Mouse (Mus musculus) left cerebral cortex, postnatal 36 days (tissue): ENCODE data around the gene Tcte3. TPM values are rescaled to one million over a fixed set of nuclear protein-coding genes. Genes with fewer than 3 reads are reported as not detected.
"Not testable (repeated sequence)": the region's sequence is repeated elsewhere in the genome, so short reads cannot be mapped to it uniquely, and the experiment has no call there.

Experiments
- DNase-seq, 2 experiments: peaks; one replicate each; pipeline ENCODE4 v3.0.0; 2021 to 2022; ENCODE audit warnings: low spot score in 2 of 2, mixed read lengths in 1 of 2
- intact Hi-C: fragments of 180-260 bp; cut with DNase I; formaldehyde crosslinking; loops from one replicate; pipeline ENCODE4 v1.15.1; 2025
- total RNA-seq, 2 experiments: library from RNA; stranded (reverse); gene quantifications; 2 replicates each; pipeline ENCODE4 v1.2.3; 2021

Tcte3 gene
- total RNA-seq, 2 experiments from 2014 or later = 0.54 to 1.9 TPM

DNA sequence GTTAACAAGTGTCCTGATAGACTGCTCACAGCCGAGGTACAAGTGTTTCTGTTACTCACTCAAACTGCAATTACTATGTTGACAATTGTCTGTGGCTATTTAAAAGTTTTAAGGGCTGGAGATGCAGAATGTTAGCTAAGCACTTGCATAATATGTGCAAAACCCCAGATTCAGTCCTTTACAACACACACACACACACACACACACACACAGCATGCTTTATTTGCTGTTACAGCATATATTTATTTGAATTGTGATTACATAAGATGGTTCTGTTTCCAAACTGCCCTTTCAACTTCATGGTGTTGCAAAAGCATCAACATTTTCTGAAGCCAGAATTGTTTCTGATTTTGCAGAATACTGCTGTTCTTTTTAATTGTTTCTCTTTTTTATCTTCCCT lies 9.1 kb upstream of the Tcte3 start:
- intact Hi-C loops, DNase-seq: not testable (repeated sequence)

DNA sequence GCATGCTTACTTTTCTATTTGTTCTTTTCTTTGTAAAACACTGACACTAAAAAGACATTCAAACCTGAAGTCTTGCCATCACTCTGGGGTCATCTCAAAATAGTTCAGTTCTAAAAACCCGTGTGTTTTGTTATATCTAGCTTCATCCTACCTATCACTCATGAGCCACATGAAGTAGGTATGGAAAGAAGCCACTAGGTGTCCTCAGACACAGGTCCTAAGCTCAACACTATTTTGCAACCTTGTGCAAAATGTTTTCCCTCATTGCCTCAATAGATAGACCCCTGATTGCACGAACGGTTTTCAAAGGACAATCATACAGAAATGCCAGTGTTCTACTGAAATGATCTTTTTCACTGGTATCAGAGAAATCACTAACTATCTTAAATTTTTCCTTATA lies 833 bp downstream of the Tcte3 start:
- intact Hi-C loops, DNase-seq: not testable (repeated sequence)

DNA sequence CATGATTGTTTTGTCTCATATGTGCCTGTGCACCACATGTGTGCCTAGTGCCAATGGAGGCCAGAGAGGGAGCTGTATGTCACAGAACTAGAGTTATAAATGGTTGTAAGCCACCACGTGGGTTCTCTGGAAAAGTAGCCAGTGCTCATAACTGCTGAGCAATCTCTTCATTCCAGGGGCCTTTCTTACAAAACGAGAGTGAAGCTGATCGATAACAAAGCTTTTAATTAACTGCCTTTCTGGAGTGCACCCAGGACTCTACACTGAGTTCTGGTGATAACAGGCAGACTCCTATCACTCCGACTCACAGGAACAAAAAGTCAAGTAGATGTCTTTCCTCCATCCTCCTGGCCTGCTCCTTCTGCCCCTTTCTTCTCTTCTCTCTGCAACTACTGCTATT lies 9.9 kb downstream of the Tcte3 start:
- intact Hi-C loops, DNase-seq: not testable (repeated sequence)

DNA sequence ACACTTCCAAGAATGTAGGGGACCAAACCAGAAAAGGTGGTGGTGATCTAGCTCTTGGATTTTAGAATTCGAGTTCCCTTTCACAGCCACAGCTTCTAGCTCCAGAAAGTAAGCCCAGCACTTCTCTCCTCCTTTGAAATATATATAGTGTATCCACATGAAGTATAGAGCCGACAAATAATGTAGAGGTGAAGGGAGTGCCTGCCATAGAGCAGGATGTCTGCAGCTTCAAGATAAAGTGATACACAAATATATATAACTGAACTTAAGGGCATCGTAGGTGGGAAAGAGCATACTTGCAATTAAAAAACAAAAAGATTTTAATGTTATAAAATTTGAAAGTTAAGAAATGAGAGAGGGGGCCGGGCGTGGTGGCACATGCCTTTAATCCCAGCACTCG lies 15.8 kb downstream of the Tcte3 start:
- intact Hi-C loops, DNase-seq: not testable (repeated sequence)

DNA sequence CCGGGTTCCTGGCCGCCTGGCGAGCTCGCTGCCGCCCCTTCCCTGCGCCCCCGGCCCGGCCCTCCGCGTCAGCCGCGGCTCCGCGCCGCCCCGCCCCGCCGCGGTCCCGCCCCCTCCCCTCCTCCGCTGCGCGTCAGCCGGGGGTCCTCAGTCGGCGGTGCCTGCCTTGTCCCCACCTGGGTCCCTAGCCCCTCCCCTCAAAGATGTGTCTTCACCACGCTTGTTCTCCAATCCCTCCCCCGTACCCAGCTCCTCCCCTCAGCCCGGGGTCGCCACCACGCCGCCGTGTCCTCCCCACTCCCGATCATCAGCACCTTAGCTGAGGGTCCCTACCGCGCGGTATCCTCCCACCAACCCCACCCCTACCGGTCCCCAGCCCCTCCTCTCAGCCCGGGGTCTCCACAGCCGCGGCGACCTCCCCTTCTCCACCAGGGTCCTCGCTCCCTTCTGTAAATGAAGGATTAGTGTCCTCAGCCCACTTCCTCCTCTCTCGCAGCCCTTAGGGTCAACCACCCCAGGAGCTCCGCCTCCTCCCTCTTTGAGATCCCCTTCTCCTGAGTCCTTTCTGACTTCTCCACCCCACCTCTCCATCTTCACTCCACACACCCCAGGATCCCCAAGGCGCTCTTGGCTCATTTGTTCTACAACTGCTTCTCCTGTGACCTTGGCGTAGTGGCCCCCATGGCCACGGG lies 16.6 kb downstream of the Tcte3 start:
- DNase-seq, intact Hi-C loops: not testable (repeated sequence)

DNA sequence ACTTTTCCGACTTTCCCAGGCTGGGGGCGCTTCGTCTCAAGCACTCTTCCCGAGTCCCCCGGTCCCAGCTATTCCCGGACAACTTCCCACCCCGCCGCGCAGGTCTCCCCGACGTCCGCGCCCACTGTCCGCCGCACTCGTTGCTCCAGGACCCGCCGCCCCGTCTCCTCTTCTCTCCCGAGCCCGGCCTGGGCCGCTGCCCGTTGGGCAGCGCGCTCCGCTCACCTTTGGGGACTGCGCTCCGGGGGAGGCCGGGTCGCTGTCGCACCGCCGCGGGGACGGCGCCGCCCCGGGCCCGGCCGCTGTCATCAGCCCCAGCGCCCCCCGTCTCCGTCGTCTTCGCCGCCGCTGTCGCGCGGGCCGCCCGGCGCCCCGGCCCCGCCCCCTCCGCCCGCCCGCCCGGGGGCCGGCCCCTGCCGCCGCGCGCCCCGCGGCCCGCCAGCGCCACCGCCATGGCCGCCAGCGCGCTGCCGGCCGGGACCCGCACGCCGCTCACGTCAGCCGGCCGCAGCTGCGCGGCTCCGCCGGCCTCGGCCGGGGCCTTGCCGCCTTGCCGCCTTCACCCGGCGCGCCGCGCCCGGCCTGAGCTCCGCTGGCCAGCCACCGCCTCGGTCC lies 17.3 kb downstream of the Tcte3 start:
- intact Hi-C loops, DNase-seq: not testable (repeated sequence)

DNA sequence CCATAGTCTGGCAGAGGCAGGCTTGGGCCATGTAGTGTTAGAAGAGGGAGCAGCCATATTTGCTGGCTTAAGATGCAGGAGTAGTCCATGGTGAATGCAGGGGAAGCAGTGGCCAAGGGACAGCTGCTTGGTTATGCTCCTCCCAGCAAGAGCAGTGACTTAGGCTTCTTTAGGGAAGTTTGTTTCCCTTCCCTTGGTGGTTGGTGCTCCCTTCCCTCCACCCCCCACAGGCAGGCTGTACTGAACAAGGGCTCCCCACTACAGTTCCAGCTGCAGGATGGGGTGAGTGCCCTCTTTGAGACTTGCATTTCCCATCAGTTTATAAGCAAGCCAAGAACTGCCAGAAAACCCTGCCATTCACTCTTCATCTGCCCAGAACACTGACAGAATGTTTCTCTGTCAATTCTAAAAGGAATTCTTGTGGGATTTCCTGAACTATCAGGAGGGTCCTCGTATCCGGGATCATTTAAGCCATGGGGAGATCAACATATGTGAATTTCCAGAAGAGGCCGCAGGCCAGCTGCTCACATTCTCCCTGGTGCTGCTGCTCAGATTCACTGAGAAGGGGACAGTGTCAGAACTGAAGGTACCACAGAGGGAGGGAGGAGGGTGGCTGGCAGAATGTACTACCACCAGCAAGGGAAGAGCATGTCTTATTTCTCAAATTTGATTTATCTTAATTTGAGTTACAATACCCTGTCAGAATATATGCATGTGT lies 19.6 kb downstream of the Tcte3 start:
- intact Hi-C loops = not testable (repeated sequence)
- peak; percentile 7 to 18 for DNase-seq

DNA sequence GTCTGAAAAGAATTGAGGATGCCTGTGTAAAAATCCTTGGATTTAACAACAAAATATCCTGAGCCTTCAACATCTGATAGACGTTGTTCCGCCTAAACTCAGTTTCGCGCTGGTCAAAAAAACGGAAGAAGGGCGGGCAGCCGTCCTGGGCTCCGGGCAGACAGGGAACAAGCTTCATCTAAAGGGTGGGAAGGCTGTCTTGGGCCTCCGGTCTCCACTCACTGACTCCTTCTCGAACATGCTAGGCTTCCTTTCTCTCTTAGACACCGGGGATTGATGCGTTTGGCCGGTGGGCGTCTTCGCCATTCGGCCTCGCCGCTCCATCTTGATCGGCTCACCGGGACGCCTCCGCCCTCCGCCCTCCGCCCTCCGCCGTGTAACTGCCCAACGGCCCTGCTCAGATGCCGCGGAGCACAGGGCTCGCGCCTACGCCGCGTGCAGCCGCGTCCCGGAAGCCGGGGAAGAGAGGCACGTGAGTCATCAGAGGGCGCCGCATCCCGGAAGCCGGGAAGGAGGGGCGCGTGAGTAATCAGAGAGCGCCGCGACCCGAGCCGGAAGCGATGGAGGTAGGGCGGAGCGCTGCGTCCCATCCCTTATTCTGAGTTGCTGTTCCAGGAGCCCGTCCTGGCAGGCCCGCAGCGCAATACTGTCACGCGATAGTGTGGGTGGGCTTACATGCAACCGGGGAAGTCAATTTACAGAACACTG lies 31.4 kb downstream of the Tcte3 start, which contains the start of gene Gm3435:
TSS of gene Gm3435 (plus strand) at position 471 of the 708 bp plus-strand sequence.
- DNase-seq = not testable (repeated sequence)

DNA sequence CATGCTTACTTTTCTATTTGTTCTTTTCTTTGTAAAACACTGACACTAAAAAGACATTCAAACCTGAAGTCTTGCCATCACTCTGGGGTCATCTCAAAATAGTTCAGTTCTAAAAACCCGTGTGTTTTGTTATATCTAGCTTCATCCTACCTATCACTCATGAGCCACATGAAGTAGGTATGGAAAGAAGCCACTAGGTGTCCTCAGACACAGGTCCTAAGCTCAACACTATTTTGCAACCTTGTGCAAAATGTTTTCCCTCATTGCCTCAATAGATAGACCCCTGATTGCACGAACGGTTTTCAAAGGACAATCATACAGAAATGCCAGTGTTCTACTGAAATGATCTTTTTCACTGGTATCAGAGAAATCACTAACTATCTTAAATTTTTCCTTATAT lies 32.2 kb downstream of the Tcte3 start:
- DNase-seq, intact Hi-C loops: not testable (repeated sequence)

More for the DNA sequence above, 31.4 kb downstream of the Tcte3 start, which contains the start of gene Gm3435:
- intact Hi-C loops = not testable (repeated sequence)

DNA sequence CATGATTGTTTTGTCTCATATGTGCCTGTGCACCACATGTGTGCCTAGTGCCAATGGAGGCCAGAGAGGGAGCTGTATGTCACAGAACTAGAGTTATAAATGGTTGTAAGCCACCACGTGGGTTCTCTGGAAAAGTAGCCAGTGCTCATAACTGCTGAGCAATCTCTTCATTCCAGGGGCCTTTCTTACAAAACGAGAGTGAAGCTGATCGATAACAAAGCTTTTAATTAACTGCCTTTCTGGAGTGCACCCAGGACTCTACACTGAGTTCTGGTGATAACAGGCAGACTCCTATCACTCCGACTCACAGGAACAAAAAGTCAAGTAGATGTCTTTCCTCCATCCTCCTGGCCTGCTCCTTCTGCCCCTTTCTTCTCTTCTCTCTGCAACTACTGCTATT lies 41.2 kb downstream of the Tcte3 start:
- DNase-seq, intact Hi-C loops: not testable (repeated sequence)

DNA sequence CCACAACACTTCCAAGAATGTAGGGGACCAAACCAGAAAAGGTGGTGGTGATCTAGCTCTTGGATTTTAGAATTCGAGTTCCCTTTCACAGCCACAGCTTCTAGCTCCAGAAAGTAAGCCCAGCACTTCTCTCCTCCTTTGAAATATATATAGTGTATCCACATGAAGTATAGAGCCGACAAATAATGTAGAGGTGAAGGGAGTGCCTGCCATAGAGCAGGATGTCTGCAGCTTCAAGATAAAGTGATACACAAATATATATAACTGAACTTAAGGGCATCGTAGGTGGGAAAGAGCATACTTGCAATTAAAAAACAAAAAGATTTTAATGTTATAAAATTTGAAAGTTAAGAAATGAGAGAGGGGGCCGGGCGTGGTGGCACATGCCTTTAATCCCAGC lies 47.1 kb downstream of the Tcte3 start:
- DNase-seq, intact Hi-C loops: not testable (repeated sequence)

DNA sequence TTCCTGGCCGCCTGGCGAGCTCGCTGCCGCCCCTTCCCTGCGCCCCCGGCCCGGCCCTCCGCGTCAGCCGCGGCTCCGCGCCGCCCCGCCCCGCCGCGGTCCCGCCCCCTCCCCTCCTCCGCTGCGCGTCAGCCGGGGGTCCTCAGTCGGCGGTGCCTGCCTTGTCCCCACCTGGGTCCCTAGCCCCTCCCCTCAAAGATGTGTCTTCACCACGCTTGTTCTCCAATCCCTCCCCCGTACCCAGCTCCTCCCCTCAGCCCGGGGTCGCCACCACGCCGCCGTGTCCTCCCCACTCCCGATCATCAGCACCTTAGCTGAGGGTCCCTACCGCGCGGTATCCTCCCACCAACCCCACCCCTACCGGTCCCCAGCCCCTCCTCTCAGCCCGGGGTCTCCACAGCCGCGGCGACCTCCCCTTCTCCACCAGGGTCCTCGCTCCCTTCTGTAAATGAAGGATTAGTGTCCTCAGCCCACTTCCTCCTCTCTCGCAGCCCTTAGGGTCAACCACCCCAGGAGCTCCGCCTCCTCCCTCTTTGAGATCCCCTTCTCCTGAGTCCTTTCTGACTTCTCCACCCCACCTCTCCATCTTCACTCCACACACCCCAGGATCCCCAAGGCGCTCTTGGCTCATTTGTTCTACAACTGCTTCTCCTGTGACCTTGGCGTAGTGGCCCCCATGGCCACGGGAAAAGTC lies 48.0 kb downstream of the Tcte3 start:
- DNase-seq, intact Hi-C loops: not testable (repeated sequence)

DNA sequence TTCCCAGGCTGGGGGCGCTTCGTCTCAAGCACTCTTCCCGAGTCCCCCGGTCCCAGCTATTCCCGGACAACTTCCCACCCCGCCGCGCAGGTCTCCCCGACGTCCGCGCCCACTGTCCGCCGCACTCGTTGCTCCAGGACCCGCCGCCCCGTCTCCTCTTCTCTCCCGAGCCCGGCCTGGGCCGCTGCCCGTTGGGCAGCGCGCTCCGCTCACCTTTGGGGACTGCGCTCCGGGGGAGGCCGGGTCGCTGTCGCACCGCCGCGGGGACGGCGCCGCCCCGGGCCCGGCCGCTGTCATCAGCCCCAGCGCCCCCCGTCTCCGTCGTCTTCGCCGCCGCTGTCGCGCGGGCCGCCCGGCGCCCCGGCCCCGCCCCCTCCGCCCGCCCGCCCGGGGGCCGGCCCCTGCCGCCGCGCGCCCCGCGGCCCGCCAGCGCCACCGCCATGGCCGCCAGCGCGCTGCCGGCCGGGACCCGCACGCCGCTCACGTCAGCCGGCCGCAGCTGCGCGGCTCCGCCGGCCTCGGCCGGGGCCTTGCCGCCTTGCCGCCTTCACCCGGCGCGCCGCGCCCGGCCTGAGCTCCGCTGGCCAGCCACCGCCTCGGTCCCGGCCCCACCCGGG lies 48.7 kb downstream of the Tcte3 start:
- intact Hi-C loops = not testable (repeated sequence)

DNA sequence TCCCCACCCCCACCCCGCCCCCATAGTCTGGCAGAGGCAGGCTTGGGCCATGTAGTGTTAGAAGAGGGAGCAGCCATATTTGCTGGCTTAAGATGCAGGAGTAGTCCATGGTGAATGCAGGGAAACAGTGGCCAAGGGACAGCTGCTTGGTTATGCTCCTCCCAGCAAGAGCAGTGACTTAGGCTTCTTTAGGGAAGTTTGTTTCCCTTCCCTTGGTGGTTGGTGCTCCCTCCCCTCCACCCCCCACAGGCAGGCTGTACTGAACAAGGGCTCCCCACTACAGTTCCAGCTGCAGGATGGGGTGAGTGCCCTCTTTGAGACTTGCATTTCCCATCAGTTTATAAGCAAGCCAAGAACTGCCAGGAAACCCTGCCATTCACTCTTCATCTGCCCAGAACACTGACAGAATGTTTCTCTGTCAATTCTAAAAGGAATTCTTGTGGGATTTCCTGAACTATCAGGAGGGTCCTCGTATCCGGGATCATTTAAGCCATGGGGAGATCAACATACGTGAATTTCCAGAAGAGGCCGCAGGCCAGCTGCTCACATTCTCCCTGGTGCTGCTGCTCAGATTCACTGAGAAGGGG lies 51.1 kb downstream of the Tcte3 start:
- DNase-seq = peak in 1 of 2 experiments; percentile 2
- intact Hi-C loops = not testable (repeated sequence)

More for the DNA sequence above, 48.7 kb downstream of the Tcte3 start:
- not testable (repeated sequence) for DNase-seq

DNA sequence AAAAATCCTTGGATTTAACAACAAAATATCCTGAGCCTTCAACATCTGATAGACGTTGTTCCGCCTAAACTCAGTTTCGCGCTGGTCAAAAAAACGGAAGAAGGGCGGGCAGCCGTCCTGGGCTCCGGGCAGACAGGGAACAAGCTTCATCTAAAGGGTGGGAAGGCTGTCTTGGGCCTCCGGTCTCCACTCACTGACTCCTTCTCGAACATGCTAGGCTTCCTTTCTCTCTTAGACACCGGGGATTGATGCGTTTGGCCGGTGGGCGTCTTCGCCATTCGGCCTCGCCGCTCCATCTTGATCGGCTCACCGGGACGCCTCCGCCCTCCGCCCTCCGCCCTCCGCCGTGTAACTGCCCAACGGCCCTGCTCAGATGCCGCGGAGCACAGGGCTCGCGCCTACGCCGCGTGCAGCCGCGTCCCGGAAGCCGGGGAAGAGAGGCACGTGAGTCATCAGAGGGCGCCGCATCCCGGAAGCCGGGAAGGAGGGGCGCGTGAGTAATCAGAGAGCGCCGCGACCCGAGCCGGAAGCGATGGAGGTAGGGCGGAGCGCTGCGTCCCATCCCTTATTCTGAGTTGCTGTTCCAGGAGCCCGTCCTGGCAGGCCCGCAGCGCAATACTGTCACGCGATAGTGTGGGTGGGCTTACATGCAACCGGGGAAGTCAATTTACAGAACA lies 62.8 kb downstream of the Tcte3 start, which contains the start of the genes 9030025P20Rik and Gm3417:
TSS of gene 9030025P20Rik (plus strand) at position 107 of the 677 bp plus-strand sequence.
TSS of gene Gm3417 (minus strand) at position 429 of the 677 bp plus-strand sequence.
- DNase-seq, intact Hi-C loops: not testable (repeated sequence)

DNA sequence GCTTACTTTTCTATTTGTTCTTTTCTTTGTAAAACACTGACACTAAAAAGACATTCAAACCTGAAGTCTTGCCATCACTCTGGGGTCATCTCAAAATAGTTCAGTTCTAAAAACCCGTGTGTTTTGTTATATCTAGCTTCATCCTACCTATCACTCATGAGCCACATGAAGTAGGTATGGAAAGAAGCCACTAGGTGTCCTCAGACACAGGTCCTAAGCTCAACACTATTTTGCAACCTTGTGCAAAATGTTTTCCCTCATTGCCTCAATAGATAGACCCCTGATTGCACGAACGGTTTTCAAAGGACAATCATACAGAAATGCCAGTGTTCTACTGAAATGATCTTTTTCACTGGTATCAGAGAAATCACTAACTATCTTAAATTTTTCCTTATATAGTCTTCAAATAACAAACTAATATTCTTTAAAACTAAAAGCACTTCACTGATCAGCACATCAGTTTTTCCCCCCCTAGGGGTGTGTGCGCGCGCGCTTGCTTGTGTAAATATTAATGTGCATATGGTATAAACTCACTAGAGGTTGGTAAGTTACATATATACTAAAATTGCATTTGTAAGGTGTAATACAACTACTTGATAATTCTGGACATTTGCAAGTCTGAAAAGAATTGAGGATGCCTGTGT lies 63.4 kb downstream of the Tcte3 start:
- intact Hi-C loops, DNase-seq: not testable (repeated sequence)
